Mouse (Mus musculus) thymus, adult 2 months (tissue): ENCODE results near the gene Morc1. TPM values are rescaled to one million over a fixed set of nuclear protein-coding genes. Genes with fewer than 3 reads are reported as not detected.

Experiments used
- DNase-seq: peaks from one replicate; pipeline ENCODE4 v3.0.0; 2021
- H3K27ac ChIP-seq: fragments of 200-500 bp; 2 replicates; pipeline ENCODE4 v1.5.1; 2012; ENCODE audit warnings: low read length, control low read depth; ENCODE audit not compliant: control insufficient read depth, insufficient read depth
- H3K27me3 ChIP-seq: fragments of 200-500 bp; 2 replicates; pipeline ENCODE4 v1.6.1; 2012; ENCODE audit warnings: mild to moderate bottlenecking, low read length, moderate library complexity, mixed read lengths; ENCODE audit not compliant: control insufficient read depth, insufficient read depth
- H3K36me3 ChIP-seq: fragments of 200-500 bp; 2 replicates; pipeline ENCODE4 v1.6.1; 2012; ENCODE audit warnings: mild to moderate bottlenecking, low read length, moderate library complexity; ENCODE audit not compliant: control insufficient read depth, insufficient read depth
- H3K4me1 ChIP-seq: fragments of 200-500 bp; replicated peaks from 2 replicates; pipeline ENCODE4 v1.6.1; 2012; ENCODE audit warnings: low read length; ENCODE audit not compliant: control insufficient read depth, insufficient read depth
- H3K4me3 ChIP-seq: fragments of 200-500 bp; 2 replicates; pipeline ENCODE4 v1.5.1; 2012; ENCODE audit warnings: mild to moderate bottlenecking, low read length, control low read depth, moderate library complexity; ENCODE audit not compliant: control insufficient read depth, insufficient read depth
- CTCF ChIP-seq: fragments of 200-500 bp; IDR thresholded peaks from 2 replicates; pipeline ENCODE4 v1.5.1; 2012; ENCODE audit warnings: mild to moderate bottlenecking, control low read depth, low read length, moderate library complexity, borderline replicate concordance; ENCODE audit not compliant: control insufficient read depth, poor library complexity, insufficient read depth; ENCODE audit errors: extremely low read depth
- POLR2A ChIP-seq: fragments of 200-500 bp; IDR thresholded peaks from 2 replicates; pipeline ENCODE4 v1.6.1; 2012; ENCODE audit warnings: mild to moderate bottlenecking, low read length, control low read depth, moderate library complexity; ENCODE audit not compliant: control insufficient read depth, poor library complexity, insufficient read depth; ENCODE audit errors: extremely low read depth
- WGBS: fragments of 180-500 bp; shearing (Covaris S2); methylation state at CpG from one replicate; pipeline ENCODE4 v1.1.7; 2018; 5-methylcytosine and 5-hydroxymethylcytosine counted together
- polyA plus RNA-seq: library from polyadenylated mRNA; depleted of rRNA; stranded (reverse); fragments of >200 nt; gene quantifications from 2 replicates; pipeline ENCODE4 v1.2.3, GENCODE M21; 2012; rRNA removed

The Morc1 gene
- polyA plus RNA-seq, 1 experiment = 0.70 TPM

DNA sequence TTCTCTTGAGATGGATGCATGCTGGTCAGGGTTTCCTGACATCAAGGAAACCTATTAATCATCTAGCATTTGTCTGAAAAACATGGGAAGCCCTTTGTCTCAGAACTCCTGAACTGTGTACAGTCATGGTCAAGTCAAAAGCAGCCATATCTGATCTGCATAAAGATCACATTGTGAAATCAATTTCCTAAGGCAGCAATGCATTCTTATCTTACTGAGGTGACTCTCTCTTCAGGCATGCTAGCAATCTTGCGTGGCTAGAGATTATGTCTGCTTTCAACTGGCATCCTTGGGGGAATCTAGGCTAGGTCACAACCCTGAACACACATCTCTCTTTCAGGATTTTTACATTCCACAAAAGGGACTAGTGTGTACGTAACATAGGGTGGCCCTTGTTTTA is 215.2 kb downstream of the Morc1 start:
- no peak overlapping the region for H3K4me3 ChIP-seq
- DNase-seq = no peak
- no peaks in the 10 kb centered on the region for H3K27me3 ChIP-seq
- 94% methylated on average over 2 of the region's 2 CpGs for WGBS
- TF ChIP-seq POLR2A (no peak), CTCF (no peak)
- H3K36me3 ChIP-seq = no peaks in the 10 kb centered on the region
- no peak overlapping the region for H3K27ac ChIP-seq
- no peaks in the 10 kb centered on the region for H3K4me1 ChIP-seq

DNA sequence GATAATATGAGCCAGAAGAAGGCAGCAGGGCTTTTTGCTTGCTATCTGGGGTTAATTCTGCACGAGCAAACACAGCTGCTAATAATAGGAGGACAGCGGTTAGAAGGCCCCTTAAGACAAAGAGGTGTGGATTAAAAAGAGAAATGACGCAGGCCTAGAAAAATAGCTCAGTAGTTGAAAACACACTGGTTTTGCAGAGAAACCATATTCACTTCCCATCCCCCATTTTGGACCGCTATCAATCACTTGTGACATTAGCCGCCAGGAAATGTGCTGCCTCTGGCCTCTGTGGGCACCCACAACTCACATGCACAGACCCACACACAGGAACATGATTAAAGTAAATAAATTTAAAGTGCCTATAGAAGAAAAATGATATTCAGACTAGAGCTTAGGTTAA is 240.7 kb downstream of the Morc1 start:
- DNase-seq = no peak
- Histone ChIP-seq H3K36me3 (no peaks in the 10 kb centered on the region), H3K27me3 (no peaks in the 10 kb centered on the region), H3K4me1 (no peaks in the 10 kb centered on the region), H3K4me3 (no peak overlapping the region), H3K27ac (no peak overlapping the region)
- TF ChIP-seq CTCF (no peak), POLR2A (no peak)
- WGBS = 26% methylated on average over 5 of the region's 5 CpGs

DNA sequence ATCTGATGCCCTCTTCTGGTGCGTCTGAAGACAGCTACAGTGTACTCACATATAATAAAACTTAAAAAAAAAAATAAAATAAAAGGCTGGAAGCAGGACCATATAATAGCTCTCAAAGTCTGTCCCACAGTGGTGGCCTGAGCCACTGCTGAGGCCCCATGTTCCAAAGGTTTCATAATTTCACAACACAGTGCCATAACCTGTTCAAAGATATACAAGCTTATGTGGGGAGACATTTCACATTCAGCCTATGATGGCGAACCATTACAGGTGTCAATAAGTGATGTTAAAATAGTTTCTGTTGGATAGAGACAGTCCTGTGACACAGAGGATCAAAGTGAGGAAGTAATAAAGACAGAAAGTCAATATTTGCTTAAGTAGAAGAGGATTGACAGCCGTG is 241.6 kb downstream of the Morc1 start:
- 83% methylated on average over 3 of the region's 3 CpGs for WGBS
- no peak for DNase-seq
- Histone ChIP-seq H3K36me3 (no peaks in the 10 kb centered on the region), H3K4me3 (no peak overlapping the region), H3K27me3 (no peaks in the 10 kb centered on the region), H3K27ac (no peak overlapping the region), H3K4me1 (no peaks in the 10 kb centered on the region)
- TF ChIP-seq CTCF = no peak
- TF ChIP-seq POLR2A = no peak

DNA sequence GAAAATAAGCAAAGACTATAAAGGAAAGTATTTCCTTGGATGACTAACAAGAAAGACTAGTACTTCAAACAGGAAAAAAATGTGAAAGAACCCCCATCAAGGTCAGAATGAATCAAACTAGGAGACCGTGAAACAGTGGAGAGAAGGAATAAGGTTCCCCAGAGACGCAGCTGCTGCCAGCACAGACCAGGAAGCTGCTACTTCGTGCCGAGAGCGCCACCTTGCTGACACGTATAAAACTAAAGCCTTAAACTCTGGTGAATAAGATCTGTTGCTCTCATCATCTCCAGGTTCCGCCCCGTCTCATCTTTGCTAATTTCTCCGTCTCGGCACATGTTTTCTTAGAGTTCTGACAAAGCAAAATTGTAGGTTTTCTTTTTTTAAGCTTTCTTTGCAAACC is 244.6 kb downstream of the Morc1 start:
- Histone ChIP-seq H3K27me3 (no peaks in the 10 kb centered on the region), H3K36me3 (no peaks in the 10 kb centered on the region), H3K4me1 (no peaks in the 10 kb centered on the region), H3K27ac (no peak overlapping the region), H3K4me3 (no peak overlapping the region)
- no peak for TF ChIP-seq POLR2A
- peak; percentile 79; the same call in 1 of the 2 replicates for TF ChIP-seq CTCF
- peak; percentile 87 for DNase-seq
- 4% methylated on average over 10 of the region's 10 CpGs for WGBS

GRCm38 (mm10) chr16:48676205-48676604 is 245.2 kb downstream of the Morc1 start:
- Histone ChIP-seq H3K27ac (no peak overlapping the region), H3K4me1 (no peaks in the 10 kb centered on the region), H3K27me3 (no peaks in the 10 kb centered on the region), H3K36me3 (no peaks in the 10 kb centered on the region), H3K4me3 (no peak overlapping the region)
- no peak for DNase-seq
- TF ChIP-seq CTCF (no peak), POLR2A (no peak)
- 81% methylated on average over 2 of the region's 2 CpGs for WGBS

DNA sequence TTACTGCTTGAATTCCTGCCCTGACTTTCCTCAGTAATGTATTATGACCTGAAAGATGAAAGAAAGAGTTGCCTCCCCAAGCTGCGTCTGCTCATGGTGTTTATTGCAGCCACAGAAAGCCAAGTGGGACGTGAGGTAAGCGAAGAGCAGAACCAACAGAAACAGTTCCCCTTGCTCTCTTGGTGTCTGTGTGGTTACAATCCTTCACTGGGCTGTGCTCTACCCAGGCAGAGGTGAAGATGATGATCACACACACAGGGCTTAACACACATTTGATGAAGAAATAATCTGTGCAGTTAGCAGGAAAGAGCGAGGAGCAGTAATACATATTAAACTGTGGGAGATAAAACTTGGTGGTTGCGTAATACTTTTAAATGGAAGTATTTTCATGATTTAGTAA is 246.3 kb downstream of the Morc1 start:
- no peak for DNase-seq
- Histone ChIP-seq H3K36me3 (no peaks in the 10 kb centered on the region), H3K4me3 (no peak overlapping the region), H3K4me1 (no peaks in the 10 kb centered on the region), H3K27ac (no peak overlapping the region), H3K27me3 (no peaks in the 10 kb centered on the region)
- 73% methylated on average over 5 of the region's 5 CpGs for WGBS
- TF ChIP-seq POLR2A (no peak), CTCF (no peak)

DNA sequence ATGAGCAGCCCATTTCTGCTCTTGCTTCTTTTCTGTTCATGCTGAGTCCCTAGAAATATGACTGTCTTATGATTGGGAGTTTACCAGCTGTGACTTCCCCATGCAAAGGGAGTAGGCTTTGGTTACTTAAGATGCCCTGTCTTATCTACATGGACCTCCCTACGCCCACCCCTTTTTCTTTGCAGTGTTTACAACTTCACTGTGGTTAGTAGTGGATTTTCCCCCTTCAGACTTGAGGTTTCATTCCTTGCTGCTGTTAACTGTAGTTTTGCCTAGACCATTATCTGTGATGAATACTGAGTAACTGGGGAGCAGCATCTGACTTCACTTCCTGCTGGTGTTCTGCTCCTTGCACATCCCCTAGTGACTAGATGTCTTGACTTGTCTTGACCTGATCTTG is 247.0 kb downstream of the Morc1 start:
- H3K4me3 ChIP-seq = no peak overlapping the region
- 56% methylated on average over 1 of the region's 1 CpGs for WGBS
- no peaks in the 10 kb centered on the region for H3K27me3 ChIP-seq
- no peak overlapping the region for H3K27ac ChIP-seq
- no peak for TF ChIP-seq POLR2A
- no peak for TF ChIP-seq CTCF
- no peaks in the 10 kb centered on the region for H3K36me3 ChIP-seq
- DNase-seq = no peak
- H3K4me1 ChIP-seq = no peaks in the 10 kb centered on the region

Other genes with a start within 250 kb of the Morc1 start
- not detected in 2 replicates for gene Dppa4, start 147.5 kb upstream of the Morc1 start, polyA plus RNA-seq
- gene Dppa2, start 127.3 kb upstream of the Morc1 start, polyA plus RNA-seq = not detected in 2 replicates
- gene Gm5485, start 18.8 kb upstream of the Morc1 start, polyA plus RNA-seq = not detected in 2 replicates